Mouse (Mus musculus) kidney, postnatal 25 days (tissue): ENCODE data around the gene Baiap2.

Experiments
- DNase-seq, 2 experiments: peaks; one replicate each; pipeline ENCODE4 v3.0.0; 2021; ENCODE audit warnings: mixed read lengths in 2 of 2

Baiap2 gene

DNA sequence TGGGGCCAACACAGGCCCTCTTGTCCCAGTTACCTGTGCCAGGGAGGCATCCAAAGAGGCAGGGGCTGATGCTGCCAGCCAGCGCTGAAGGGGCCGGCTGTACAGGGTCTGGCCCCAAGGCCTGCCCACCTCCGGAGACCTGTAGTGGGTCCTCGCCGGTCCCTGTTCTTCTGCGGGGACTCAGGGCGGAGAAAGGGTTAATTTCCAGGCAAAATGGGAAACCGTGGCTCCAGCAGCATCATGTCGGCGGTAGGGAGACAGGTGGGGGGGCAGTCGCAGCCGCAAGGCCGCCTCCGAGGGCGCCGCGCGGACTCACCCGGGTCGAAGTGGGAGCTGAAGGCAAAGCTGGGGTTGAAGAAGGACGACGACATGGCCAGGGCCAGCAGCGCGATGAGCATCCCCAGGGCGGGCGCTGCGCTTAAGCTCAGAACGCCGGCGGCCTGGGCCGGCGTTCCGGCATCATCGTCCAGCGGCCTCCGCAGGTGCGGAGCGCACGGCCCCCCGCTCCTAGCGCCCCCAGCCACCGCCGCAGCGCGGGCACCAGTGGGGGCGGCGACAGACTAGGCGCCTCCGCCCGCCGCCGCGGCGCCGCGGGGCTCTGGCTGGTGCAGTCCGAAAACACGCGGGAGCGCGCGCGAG lies 104.1 kb downstream of the Baiap2 start, which contains the start of gene Aatk:
Aatk (minus strand) TSS at position 615 of the 639 bp plus-strand sequence.
- no peak for DNase-seq

DNA sequence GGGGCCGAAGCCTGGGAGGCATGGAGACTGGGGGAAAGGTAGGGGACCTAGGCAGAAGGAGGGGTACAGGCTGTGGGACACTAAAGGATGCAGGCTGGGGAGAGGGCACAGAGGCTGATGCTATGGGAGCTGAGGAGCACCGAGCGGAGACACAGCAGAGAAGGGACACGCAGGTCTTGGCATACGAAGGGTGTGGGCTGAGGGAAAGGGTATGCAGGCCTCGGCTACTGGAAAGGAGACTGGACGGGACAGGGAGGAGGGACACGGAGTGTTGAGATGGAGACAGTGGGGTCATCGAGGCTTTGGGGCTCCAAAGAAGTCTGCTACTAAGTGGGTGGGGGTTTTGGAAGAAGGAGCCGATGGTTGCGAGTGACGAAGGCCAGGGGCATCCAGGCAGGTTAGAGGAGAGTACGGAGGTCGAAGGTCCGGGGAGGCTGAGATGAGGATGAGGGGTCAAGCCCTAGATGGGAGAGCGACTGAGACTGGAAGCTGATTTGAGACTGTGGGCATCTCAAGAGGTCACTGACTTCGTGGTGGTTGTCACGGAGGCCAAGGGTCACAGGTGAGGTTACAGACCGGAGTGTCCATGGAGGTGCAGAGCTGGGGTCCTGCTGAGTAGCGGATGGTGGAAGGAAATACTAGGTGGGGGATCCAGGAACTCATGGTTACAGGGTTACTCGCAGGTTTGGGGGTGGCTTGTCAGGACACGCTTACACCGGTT lies 105.1 kb downstream of the Baiap2 start:
- no peak for DNase-seq

DNA sequence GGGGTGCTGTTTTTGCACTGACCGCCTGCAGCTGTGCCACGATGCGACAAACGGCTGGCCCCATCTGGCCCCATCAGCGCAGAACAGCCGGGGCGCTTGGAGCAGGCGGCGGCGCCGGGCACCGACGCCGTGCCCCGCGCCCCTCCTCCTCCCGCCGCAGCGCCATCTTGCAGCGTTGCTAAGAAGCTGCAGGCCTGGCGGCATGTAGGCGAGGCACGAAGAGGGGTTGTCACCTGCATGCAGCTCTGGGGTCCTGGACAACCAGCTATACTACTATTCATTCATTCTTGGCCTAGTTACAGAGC lies 105.6 kb downstream of the Baiap2 start:
- no peak for DNase-seq

DNA sequence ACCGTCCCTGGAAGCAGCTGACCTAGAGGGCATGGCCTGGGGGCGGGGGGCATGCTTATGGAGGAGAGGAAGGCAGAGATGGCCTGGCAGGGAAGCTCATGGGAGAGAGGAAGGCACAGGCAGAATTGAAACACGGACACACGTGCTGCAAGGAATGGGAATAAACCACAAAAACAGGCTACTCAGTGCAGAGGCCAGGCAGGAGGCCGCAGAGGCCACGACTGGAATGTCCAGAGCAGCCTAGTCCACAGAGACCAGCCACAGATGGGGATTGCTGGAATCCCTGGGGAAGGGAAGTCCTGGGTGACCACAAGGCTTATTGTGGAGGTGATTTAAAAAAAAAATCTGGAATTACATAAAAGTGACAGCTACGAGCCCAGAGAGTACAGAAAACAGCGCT lies 106.5 kb downstream of the Baiap2 start:
- peak; percentile 43 to 68 for DNase-seq

GRCm38 (mm10) chr11:120051124-120051811 lies 108.7 kb downstream of the Baiap2 start:
- DNase-seq = no peak

GRCm38 (mm10) chr11:120052274-120052673 lies 109.7 kb downstream of the Baiap2 start:
- DNase-seq = no peak

DNA sequence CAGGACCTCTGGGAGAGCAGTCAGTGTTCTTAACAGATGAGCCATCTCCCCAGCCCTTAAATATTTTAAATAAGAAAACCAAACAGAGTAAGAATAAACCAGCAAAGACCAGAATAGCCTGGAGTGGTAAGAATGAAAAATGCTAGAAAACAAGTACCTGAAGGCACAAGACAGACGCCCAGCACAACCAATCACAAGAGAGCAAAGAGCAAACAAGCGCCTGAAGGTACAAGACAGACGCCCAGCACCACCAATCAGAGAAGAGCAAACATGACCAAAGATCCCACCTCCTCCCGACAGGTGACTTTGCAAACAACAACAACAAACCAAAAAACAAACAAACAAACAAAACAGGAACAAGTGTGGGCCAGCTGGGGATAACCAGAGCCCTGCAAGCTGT lies 111.3 kb downstream of the Baiap2 start:
- no peak for DNase-seq

DNA sequence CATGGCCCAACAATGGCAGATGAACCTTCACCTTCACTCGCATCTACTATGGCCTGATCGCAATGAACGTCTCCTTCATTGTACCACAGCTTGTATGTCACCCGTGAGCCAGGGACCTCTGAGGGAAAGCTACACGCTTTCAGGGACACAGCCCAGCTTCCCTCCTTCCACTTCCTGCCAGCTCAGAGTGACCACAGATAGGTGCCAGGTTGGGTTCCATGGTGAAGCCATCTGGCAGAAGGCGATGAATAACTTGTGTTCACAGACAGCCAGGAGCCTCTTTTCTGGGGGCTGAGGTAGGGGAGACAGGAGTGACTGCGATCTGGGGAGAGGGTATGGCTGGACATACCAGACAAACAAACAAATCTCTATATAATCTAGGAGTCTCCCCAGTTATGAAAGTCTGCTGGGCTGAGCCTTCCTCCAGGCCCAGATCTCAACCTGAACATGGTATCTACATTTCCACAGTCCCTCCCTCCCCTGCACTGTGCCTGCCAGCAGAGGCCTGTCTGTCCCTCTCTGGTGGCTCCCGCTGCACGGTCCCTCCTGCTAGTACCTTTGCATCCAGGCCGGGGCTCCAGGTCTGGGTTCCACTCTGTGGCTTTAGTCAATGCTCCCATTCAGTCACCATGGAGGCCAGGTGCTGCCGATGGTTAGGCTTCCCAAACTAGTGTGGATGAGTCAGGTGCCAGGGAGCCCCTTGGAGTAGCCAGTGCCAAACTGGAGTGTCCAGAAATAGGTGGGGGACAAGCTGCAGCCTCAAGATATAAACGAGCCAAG lies 113.6 kb downstream of the Baiap2 start:
- DNase-seq = no peak
